Mouse (Mus musculus): ENCODE results near the gene Zfp709.
"Not testable (repeated sequence)": the region's sequence is repeated elsewhere in the genome, so short reads cannot be mapped to it uniquely, and the experiment has no call there.

Gene Zfp709

DNA sequence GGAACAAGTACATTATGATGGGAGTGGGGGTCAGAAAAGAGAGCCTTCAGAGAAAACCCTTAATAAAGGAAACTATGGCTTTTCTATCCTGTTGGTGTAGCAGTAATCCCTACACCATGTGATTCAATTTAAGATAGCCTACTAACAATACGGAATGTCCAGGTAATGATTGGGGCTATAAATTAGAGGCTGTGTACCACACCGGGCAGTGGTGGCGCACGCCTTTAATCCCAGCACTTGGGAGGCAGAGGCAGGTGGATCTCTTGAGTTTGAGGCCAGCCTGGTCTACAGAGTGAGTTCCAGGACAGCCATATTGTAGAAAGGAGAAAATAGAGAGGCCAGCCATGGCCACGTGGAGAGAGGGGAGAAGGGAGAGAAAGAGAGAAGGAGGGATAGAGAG is 44.0 kb downstream of the Zfp709 start:
- no peak for DNase-seq (ENCODE audit: low spot score)

- DNase-seq (ENCODE audit: low spot score), result no peak
Measured at GRCm38 (mm10) chr8:71926551-71926950, 44.7 kb downstream of the Zfp709 start.

DNA sequence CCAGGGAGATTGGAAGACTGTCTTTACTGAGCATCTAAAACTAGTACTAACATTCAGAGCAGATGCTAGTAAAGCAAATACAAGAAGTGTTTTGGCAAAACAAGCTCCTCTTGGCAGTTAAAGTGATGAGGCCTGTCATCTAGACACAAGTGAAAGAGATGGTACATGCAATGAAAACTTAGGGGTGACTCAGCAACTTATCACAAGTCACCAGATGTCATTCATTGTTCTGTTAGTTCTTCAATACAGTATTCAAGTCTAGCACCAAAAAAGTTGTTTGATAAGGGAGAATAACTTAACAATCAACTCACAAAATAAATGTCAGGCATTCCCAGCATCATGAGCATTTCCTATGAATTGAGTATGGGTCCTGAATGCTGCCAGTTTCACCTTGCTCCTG is 46.0 kb downstream of the Zfp709 start:
- no peak for DNase-seq (ENCODE audit: low spot score)

GRCm38 (mm10) chr8:71938037-71938436 is 56.2 kb downstream of the Zfp709 start:
- not testable (repeated sequence) for DNase-seq (ENCODE audit: low spot score)

GRCm38 (mm10) chr8:71940293-71941208 is 58.7 kb downstream of the Zfp709 start:
- DNase-seq (ENCODE audit: low spot score), result no peak

DNA sequence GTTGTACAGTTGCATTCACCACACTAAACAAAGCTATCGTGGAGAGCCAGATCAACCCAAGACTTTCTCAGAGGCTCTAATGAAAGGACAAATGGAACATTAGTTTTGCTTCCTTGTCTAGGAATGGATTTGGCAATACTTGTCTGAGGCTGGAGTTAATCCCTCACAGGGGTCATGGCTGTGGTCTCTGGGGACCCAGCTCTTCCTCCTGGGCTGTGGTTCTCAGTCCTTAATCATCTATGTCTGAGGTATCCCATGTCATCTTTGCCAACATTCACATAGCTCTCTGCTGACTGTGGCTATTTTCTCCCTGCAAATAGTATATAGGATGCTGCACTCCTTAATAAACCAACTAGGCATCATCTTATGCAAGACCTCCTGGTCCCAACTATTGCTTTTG is 60.0 kb downstream of the Zfp709 start:
- DNase-seq (ENCODE audit: low spot score), result no peak
